Mouse (Mus musculus): ENCODE measurements around the gene Foxn3. TPM values are rescaled to one million over a fixed set of nuclear protein-coding genes. Genes with fewer than 3 reads are reported as not detected.

Gene Foxn3
- polyA plus RNA-seq, 1 experiment from 2014 or later = 69.1 TPM

- DNase-seq (no peak), ATAC-seq (ENCODE audit: insufficient read depth) (no peak)
- WGBS = 39% methylated on average over 5 of the region's 5 CpGs
- H3K27ac ChIP-seq (ENCODE audit: low read depth) = no peak overlapping the region
- no peaks in the 10 kb centered on the region for H3K4me1 ChIP-seq (ENCODE audit: insufficient read depth)
- 0 out of 2 replicates have a peak, but pooled peaks cover 3% of the 10 kb centered on the region for H3K36me3 ChIP-seq (ENCODE audit: insufficient read depth)
- H3K4me2 ChIP-seq = no peak overlapping the region
- no peaks in the 10 kb centered on the region for H3K9me3 ChIP-seq (ENCODE audit: low read depth, low read length)
- no peaks in the 10 kb centered on the region for H3K27me3 ChIP-seq (ENCODE audit: insufficient read depth, low read length)
- H3K9ac ChIP-seq = no peak overlapping the region
- TF ChIP-seq CTCF (IDR thresholded peaks at IDR 0.05; ENCODE audit: low read depth) = no peak
- no peak overlapping the region for H3K4me3 ChIP-seq (ENCODE audit: low read depth, low read length)
Measured at GRCm38 (mm10) chr12:99371500-99371899, 191.9 kb downstream of the Foxn3 start.

GRCm38 (mm10) chr12:99368251-99368650 lies 195.1 kb downstream of the Foxn3 start:
- Histone ChIP-seq H3K9ac (no peak overlapping the region), H3K27ac (ENCODE audit: low read depth) (no peak overlapping the region), H3K4me3 (ENCODE audit: low read depth, low read length) (no peak overlapping the region), H3K4me1 (ENCODE audit: insufficient read depth) (no peaks in the 10 kb centered on the region), H3K27me3 (ENCODE audit: insufficient read depth, low read length) (no peaks in the 10 kb centered on the region), H3K36me3 (ENCODE audit: insufficient read depth) (no peaks in the 10 kb centered on the region), H3K4me2 (no peak overlapping the region), H3K9me3 (ENCODE audit: low read depth, low read length) (no peaks in the 10 kb centered on the region)
- TF ChIP-seq CTCF (IDR thresholded peaks at IDR 0.05; ENCODE audit: low read depth) = no peak
- ATAC-seq (ENCODE audit: insufficient read depth) (no peak), DNase-seq (no peak)
- WGBS = 91% methylated on average over 10 of the region's 10 CpGs

GRCm38 (mm10) chr12:99365999-99366398 lies 197.4 kb downstream of the Foxn3 start:
- Histone ChIP-seq H3K4me3 (ENCODE audit: low read depth, low read length) (no peak overlapping the region), H3K9ac (no peak overlapping the region), H3K4me2 (no peak overlapping the region), H3K27ac (ENCODE audit: low read depth) (no peak overlapping the region), H3K9me3 (ENCODE audit: low read depth, low read length) (no peaks in the 10 kb centered on the region), H3K36me3 (ENCODE audit: insufficient read depth) (no peaks in the 10 kb centered on the region), H3K4me1 (ENCODE audit: insufficient read depth) (0 out of 2 replicates have a peak, but pooled peaks cover 9% of the 10 kb centered on the region), H3K27me3 (ENCODE audit: insufficient read depth, low read length) (no peaks in the 10 kb centered on the region)
- DNase-seq (no peak), ATAC-seq (ENCODE audit: insufficient read depth) (no peak)
- TF ChIP-seq CTCF (IDR thresholded peaks at IDR 0.05; ENCODE audit: low read depth) = no peak
- 69% methylated on average over 9 of the region's 9 CpGs for WGBS

- TF ChIP-seq CTCF (IDR thresholded peaks at IDR 0.05; ENCODE audit: low read depth) = no peak
- DNase-seq (no peak), ATAC-seq (ENCODE audit: insufficient read depth) (no peak)
- Histone ChIP-seq H3K9me3 (ENCODE audit: low read depth, low read length) (no peaks in the 10 kb centered on the region), H3K27me3 (ENCODE audit: insufficient read depth, low read length) (no peaks in the 10 kb centered on the region), H3K4me3 (ENCODE audit: low read depth, low read length) (no peak overlapping the region), H3K9ac (no peak overlapping the region), H3K36me3 (ENCODE audit: insufficient read depth) (no peaks in the 10 kb centered on the region), H3K4me1 (ENCODE audit: insufficient read depth) (0 out of 2 replicates have a peak, but pooled peaks cover 9% of the 10 kb centered on the region), H3K27ac (ENCODE audit: low read depth) (no peak overlapping the region), H3K4me2 (no peak overlapping the region)
- 52% methylated on average over 6 of the region's 6 CpGs for whole genome bisulfite sequencing
Measured at GRCm38 (mm10) chr12:99364201-99364600, 199.2 kb downstream of the Foxn3 start.

- Histone ChIP-seq H3K27me3 (ENCODE audit: insufficient read depth, low read length) (no peaks in the 10 kb centered on the region), H3K4me2 (no peak overlapping the region), H3K4me1 (ENCODE audit: insufficient read depth) (0 out of 2 replicates have a peak, but pooled peaks cover 9% of the 10 kb centered on the region), H3K9me3 (ENCODE audit: low read depth, low read length) (no peaks in the 10 kb centered on the region), H3K27ac (ENCODE audit: low read depth) (no peak overlapping the region), H3K9ac (no peak overlapping the region), H3K36me3 (ENCODE audit: insufficient read depth) (no peaks in the 10 kb centered on the region), H3K4me3 (ENCODE audit: low read depth, low read length) (no peak overlapping the region)
- no peak for TF ChIP-seq CTCF (IDR thresholded peaks at IDR 0.05; ENCODE audit: low read depth)
- ATAC-seq (ENCODE audit: insufficient read depth) (no peak), DNase-seq (no peak)
- 76% methylated on average over 6 of the region's 6 CpGs for WGBS
Measured at GRCm38 (mm10) chr12:99363024-99363423, 200.4 kb downstream of the Foxn3 start.

- Histone ChIP-seq H3K9me3 (ENCODE audit: low read depth, low read length) (no peaks in the 10 kb centered on the region), H3K4me1 (ENCODE audit: insufficient read depth) (0 out of 2 replicates have a peak, but pooled peaks cover 9% of the 10 kb centered on the region), H3K27me3 (ENCODE audit: insufficient read depth, low read length) (no peaks in the 10 kb centered on the region), H3K36me3 (ENCODE audit: insufficient read depth) (no peaks in the 10 kb centered on the region), H3K27ac (ENCODE audit: low read depth) (peak overlapping the region; percentile 36; the same call in 1 of the 2 replicates), H3K4me3 (ENCODE audit: low read depth, low read length) (no peak overlapping the region), H3K4me2 (no peak overlapping the region), H3K9ac (no peak overlapping the region)
- no peak for DNase-seq
- no peak for TF ChIP-seq CTCF (IDR thresholded peaks at IDR 0.05; ENCODE audit: low read depth)
- WGBS = 48% methylated on average over 5 of the region's 5 CpGs
- no peak for ATAC-seq (ENCODE audit: insufficient read depth)
Measured at GRCm38 (mm10) chr12:99361752-99362132, 201.6 kb downstream of the Foxn3 start.

GRCm38 (mm10) chr12:99360958-99361751 lies 202.2 kb downstream of the Foxn3 start:
- H3K4me3 ChIP-seq (ENCODE audit: low read depth, low read length) = no peak overlapping the region
- no peaks in the 10 kb centered on the region for H3K9me3 ChIP-seq (ENCODE audit: low read depth, low read length)
- H3K4me2 ChIP-seq = no peak overlapping the region
- H3K27me3 ChIP-seq (ENCODE audit: insufficient read depth, low read length) = no peaks in the 10 kb centered on the region
- 58% methylated on average over 8 of the region's 8 CpGs for WGBS
- DNase-seq (no peak), ATAC-seq (ENCODE audit: insufficient read depth) (no peak)
- H3K27ac ChIP-seq (ENCODE audit: low read depth) = peak overlapping the region; percentile 36; the same call in 1 of the 2 replicates
- H3K36me3 ChIP-seq (ENCODE audit: insufficient read depth) = no peaks in the 10 kb centered on the region
- 0 out of 2 replicates have a peak, but pooled peaks cover 9% of the 10 kb centered on the region for H3K4me1 ChIP-seq (ENCODE audit: insufficient read depth)
- no peak for TF ChIP-seq CTCF (IDR thresholded peaks at IDR 0.05; ENCODE audit: low read depth)
- no peak overlapping the region for H3K9ac ChIP-seq
